Mouse (Mus musculus): ENCODE results near the gene Bves. TPM values are rescaled to one million over a fixed set of nuclear protein-coding genes. Genes with fewer than 3 reads are reported as not detected.
A peak's percentile ranks its signal among the peaks of the same experiment; 100 is the strongest.
"Not testable (repeated sequence)": the region's sequence is repeated elsewhere in the genome, so short reads cannot be mapped to it uniquely, and the experiment has no call there.

Bves gene
- polyA plus RNA-seq, 1 experiment from 2014 or later, result 4.6 TPM

- H3K27ac ChIP-seq, result no peak overlapping the region
- WGBS, result 75% methylated on average over 7 of the region's 7 CpGs
- no peaks in the 10 kb centered on the region for H3K36me3 ChIP-seq
These were observed 23.9 kb upstream of the Bves start for GRCm38 (mm10) chr10:45311624-45312023.

GRCm38 (mm10) chr10:45314865-45315264 lies 20.7 kb upstream of the Bves start:
- 86% methylated on average over 16 of the region's 16 CpGs for WGBS
- Histone ChIP-seq H3K36me3 (no peaks in the 10 kb centered on the region), H3K4me1 (0 out of 2 replicates have a peak, but pooled peaks cover 3% of the 10 kb centered on the region), H3K4me2 (replicated peaks) (no peak overlapping the region), H3K27ac (no peak overlapping the region), H3K4me3 (no peak overlapping the region), H3K9ac (no peak overlapping the region), H3K27me3 (no peaks in the 10 kb centered on the region), H3K9me3 (peaks cover 3% of the 10 kb centered on the region; the same call in 1 of the 2 replicates)
- ATAC-seq (ENCODE audit: low FRiP score, low read depth), result no peak

More at GRCm38 (mm10) chr10:45311624-45312023, 23.9 kb upstream of the Bves start:
- H3K4me2 ChIP-seq (replicated peaks), result no peak overlapping the region
- no peak overlapping the region for H3K4me3 ChIP-seq
- ATAC-seq (ENCODE audit: low FRiP score, low read depth), result peak; percentile 79
- H3K4me1 ChIP-seq, result 0 out of 2 replicates have a peak, but pooled peaks cover 3% of the 10 kb centered on the region
- H3K9ac ChIP-seq, result no peak overlapping the region
- H3K9me3 ChIP-seq, result no peaks in the 10 kb centered on the region
- no peaks in the 10 kb centered on the region for H3K27me3 ChIP-seq

DNA sequence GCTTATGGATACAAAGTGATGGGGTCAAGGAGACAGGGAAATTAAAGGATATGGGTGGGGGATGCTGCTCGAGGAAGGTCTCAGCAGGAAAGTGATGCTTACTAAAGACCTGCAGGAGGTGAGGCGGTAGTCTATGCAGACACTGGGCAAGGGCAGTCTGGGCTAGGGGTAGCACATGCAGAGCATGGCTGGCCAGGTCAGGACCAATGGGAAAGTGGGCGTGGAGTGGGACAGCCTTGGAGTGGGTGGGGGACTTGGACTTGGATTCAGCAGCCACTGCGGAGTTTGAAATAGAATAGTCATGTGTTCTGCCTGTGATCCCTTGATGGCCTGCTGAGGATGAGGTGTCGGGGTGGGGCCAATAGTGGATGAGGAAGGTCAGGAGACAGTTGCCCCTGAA lies 16.6 kb upstream of the Bves start:
- Histone ChIP-seq H3K4me2 (replicated peaks) (no peak overlapping the region), H3K27me3 (no peaks in the 10 kb centered on the region), H3K4me1 (no peaks in the 10 kb centered on the region), H3K36me3 (no peaks in the 10 kb centered on the region), H3K27ac (no peak overlapping the region), H3K9me3 (peaks cover 3% of the 10 kb centered on the region; the same call in 1 of the 2 replicates), H3K4me3 (no peak overlapping the region), H3K9ac (no peak overlapping the region)
- ATAC-seq (ENCODE audit: low FRiP score, low read depth), result no peak
- 89% methylated on average over 5 of the region's 5 CpGs for WGBS

GRCm38 (mm10) chr10:45320296-45320695 lies 15.3 kb upstream of the Bves start:
- H3K36me3 ChIP-seq, result no peaks in the 10 kb centered on the region
- no peak overlapping the region for H3K4me2 ChIP-seq (replicated peaks)
- no peaks in the 10 kb centered on the region for H3K4me1 ChIP-seq
- H3K27ac ChIP-seq, result no peak overlapping the region
- peaks cover 3% of the 10 kb centered on the region; the same call in 1 of the 2 replicates for H3K9me3 ChIP-seq
- no peak for ATAC-seq (ENCODE audit: low FRiP score, low read depth)
- WGBS, result 92% methylated on average over 3 of the region's 3 CpGs
- H3K27me3 ChIP-seq, result no peaks in the 10 kb centered on the region
- H3K4me3 ChIP-seq, result no peak overlapping the region
- H3K9ac ChIP-seq, result no peak overlapping the region

GRCm38 (mm10) chr10:45324159-45324558 lies 11.4 kb upstream of the Bves start:
- H3K9me3 ChIP-seq, result no peaks in the 10 kb centered on the region
- H3K9ac ChIP-seq, result no peak overlapping the region
- H3K4me1 ChIP-seq, result no peaks in the 10 kb centered on the region
- no peak overlapping the region for H3K27ac ChIP-seq
- no peak overlapping the region for H3K4me3 ChIP-seq
- 76% methylated on average over 1 of the region's 1 CpGs for WGBS
- no peaks in the 10 kb centered on the region for H3K36me3 ChIP-seq
- no peaks in the 10 kb centered on the region for H3K27me3 ChIP-seq
- ATAC-seq (ENCODE audit: low FRiP score, low read depth), result no peak
- no peak overlapping the region for H3K4me2 ChIP-seq (replicated peaks)

- WGBS, result 67% methylated on average over 7 of the region's 7 CpGs
- Histone ChIP-seq H3K9me3 (no peaks in the 10 kb centered on the region), H3K4me3 (no peak overlapping the region), H3K4me1 (no peaks in the 10 kb centered on the region), H3K4me2 (replicated peaks) (no peak overlapping the region), H3K9ac (no peak overlapping the region), H3K27me3 (no peaks in the 10 kb centered on the region), H3K36me3 (no peaks in the 10 kb centered on the region), H3K27ac (no peak overlapping the region)
- no peak for ATAC-seq (ENCODE audit: low FRiP score, low read depth)
These were observed 7.2 kb upstream of the Bves start for GRCm38 (mm10) chr10:45328196-45329000.

DNA sequence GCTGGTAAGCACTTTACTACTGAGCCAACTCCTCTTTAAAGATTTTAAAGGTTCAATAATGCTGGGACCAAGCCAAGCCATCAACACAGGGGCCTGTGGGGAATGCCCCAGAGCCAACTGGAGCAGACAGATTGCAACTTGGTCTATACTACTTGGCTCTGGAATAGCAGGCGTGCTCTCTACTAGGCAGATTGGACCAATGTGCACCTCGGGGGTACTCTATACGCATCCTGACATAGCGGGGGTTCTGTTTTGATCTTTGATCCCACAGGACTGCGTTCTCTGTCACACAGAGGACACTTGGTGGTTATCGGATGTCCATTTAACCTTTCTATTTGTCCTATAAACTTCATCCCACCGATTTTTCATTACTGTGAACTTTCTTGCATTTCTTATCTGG lies 647 bp upstream of the Bves start:
- H3K4me2 ChIP-seq (replicated peaks), result peak overlapping the region; percentile 72
- no peaks in the 10 kb centered on the region for H3K36me3 ChIP-seq
- peak overlapping the region; percentile 72 for H3K4me3 ChIP-seq
- H3K4me1 ChIP-seq, result peaks cover 2% of the 10 kb centered on the region; the same call in 1 of the 2 replicates
- no peaks in the 10 kb centered on the region for H3K9me3 ChIP-seq
- H3K9ac ChIP-seq, result no peak overlapping the region
- H3K27ac ChIP-seq, result no peak overlapping the region
- ATAC-seq (ENCODE audit: low FRiP score, low read depth), result peak; percentile 51
- peaks cover 11% of the 10 kb centered on the region for H3K27me3 ChIP-seq
- WGBS, result 13% methylated on average over 7 of the region's 7 CpGs

DNA sequence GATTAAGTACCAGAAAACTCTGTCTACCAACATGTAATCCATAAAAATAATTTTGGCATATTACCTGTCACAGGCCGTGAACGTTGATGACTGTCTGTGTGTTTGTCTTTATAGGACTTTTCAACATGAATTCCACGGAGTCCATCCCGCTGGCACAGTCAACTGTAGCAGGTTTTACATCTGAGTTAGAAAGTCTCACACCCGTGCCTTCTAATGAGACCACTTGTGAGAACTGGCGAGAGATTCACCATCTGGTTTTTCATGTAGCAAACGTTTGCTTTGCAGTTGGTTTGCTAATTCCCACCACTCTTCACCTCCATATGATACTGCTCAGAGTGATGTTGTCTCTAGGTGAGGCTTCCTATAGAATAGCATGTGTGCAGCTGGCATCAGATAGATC lies 3.5 kb downstream of the Bves start:
- H3K27ac ChIP-seq, result no peak overlapping the region
- H3K4me2 ChIP-seq (replicated peaks), result no peak overlapping the region
- no peaks in the 10 kb centered on the region for H3K9me3 ChIP-seq
- no peak for ATAC-seq (ENCODE audit: low FRiP score, low read depth)
- peaks cover 2% of the 10 kb centered on the region; the same call in 1 of the 2 replicates for H3K36me3 ChIP-seq
- peaks cover 2% of the 10 kb centered on the region; the same call in 1 of the 2 replicates for H3K4me1 ChIP-seq
- H3K9ac ChIP-seq, result no peak overlapping the region
- H3K4me3 ChIP-seq, result no peak overlapping the region
- 68% methylated on average over 7 of the region's 7 CpGs for WGBS
- H3K27me3 ChIP-seq, result peaks cover 9% of the 10 kb centered on the region

GRCm38 (mm10) chr10:45344381-45344780 lies 8.8 kb downstream of the Bves start:
- no peak overlapping the region for H3K9ac ChIP-seq
- no peaks in the 10 kb centered on the region for H3K9me3 ChIP-seq
- no peak overlapping the region for H3K4me2 ChIP-seq (replicated peaks)
- WGBS, result 86% methylated on average over 4 of the region's 4 CpGs
- H3K27ac ChIP-seq, result no peak overlapping the region
- H3K27me3 ChIP-seq, result no peaks in the 10 kb centered on the region
- no peak overlapping the region for H3K4me3 ChIP-seq
- ATAC-seq (ENCODE audit: low FRiP score, low read depth), result no peak
- H3K36me3 ChIP-seq, result peaks cover 4% of the 10 kb centered on the region; the same call in 1 of the 2 replicates
- no peaks in the 10 kb centered on the region for H3K4me1 ChIP-seq

DNA sequence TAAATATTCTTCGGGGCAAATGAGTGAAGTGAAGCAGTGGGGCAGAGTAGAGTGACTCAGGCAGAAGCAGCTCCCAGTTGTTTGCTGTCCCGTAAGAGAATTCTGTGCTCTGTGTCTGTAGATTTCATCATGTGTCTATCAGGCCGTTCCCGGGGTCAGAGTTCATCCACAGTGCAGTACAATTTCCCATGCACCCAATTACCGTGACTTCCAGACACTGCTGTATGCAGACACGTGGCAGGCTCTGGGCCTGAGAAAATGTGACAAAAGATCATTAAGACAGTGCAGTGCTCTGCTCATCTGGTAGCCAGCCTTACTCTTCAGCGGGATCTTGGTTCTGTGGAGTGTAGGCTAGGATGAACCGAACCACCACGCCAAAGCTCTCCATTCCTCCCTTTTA lies 9.6 kb downstream of the Bves start:
- Histone ChIP-seq H3K27me3 (no peaks in the 10 kb centered on the region), H3K4me3 (no peak overlapping the region), H3K9me3 (no peaks in the 10 kb centered on the region), H3K9ac (no peak overlapping the region), H3K4me1 (no peaks in the 10 kb centered on the region), H3K4me2 (replicated peaks) (no peak overlapping the region), H3K36me3 (peaks cover 4% of the 10 kb centered on the region; the same call in 1 of the 2 replicates), H3K27ac (no peak overlapping the region)
- 82% methylated on average over 9 of the region's 9 CpGs for WGBS
- ATAC-seq (ENCODE audit: low FRiP score, low read depth), result no peak

- H3K27me3 ChIP-seq; H3K9me3 ChIP-seq; H3K27ac ChIP-seq; H3K4me3 ChIP-seq; H3K4me2 ChIP-seq (replicated peaks); ATAC-seq (ENCODE audit: low FRiP score, low read depth); H3K4me1 ChIP-seq; H3K9ac ChIP-seq; H3K36me3 ChIP-seq: not testable (repeated sequence)
- WGBS, result 77% methylated on average over 3 of the region's 3 CpGs
These were observed 12.6 kb downstream of the Bves start for GRCm38 (mm10) chr10:45348143-45348542.

DNA sequence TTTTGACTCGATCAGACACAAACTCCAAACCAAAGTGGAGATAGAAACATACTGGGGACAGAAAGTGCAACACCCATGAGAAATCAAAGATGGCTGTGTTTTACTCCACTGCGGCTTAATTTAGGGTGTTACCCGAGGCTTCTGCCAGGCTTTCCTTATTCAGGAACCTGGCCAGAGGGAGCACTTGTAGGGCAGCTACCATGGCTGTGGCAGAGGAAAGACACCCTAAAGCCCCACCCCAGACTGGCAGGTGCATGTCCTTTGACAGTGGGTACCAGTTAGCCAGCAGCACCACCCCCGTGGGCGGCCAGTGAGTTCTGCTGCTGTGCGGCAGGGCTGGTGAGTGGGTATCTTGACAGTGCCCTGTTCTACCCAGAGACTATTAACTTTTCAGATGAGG lies 20.5 kb downstream of the Bves start:
- Histone ChIP-seq H3K4me3 (no peak overlapping the region), H3K27me3 (no peaks in the 10 kb centered on the region), H3K36me3 (peaks cover 6% of the 10 kb centered on the region; the same call in 1 of the 2 replicates), H3K27ac (no peak overlapping the region), H3K9ac (no peak overlapping the region), H3K4me1 (no peaks in the 10 kb centered on the region), H3K9me3 (no peaks in the 10 kb centered on the region), H3K4me2 (replicated peaks) (no peak overlapping the region)
- WGBS, result 94% methylated on average over 6 of the region's 6 CpGs
- ATAC-seq (ENCODE audit: low FRiP score, low read depth), result no peak
